Mouse (Mus musculus) olfactory bulb, adult 2 months (tissue): ENCODE results near the gene Cpm.

Experiments used
- CTCF ChIP-seq: fragments of 200-500 bp; IDR thresholded peaks from 2 replicates; pipeline ENCODE4 v1.5.1; 2012; ENCODE audit warnings: low read depth, mild to moderate bottlenecking, low read length, moderate library complexity; ENCODE audit not compliant: insufficient read depth
- POLR2A ChIP-seq: fragments of 200-500 bp; IDR thresholded peaks from 2 replicates; pipeline ENCODE4 v1.6.1; 2012; ENCODE audit warnings: mild to moderate bottlenecking, low read depth, low read length, moderate library complexity; ENCODE audit not compliant: insufficient read depth

- TF ChIP-seq POLR2A (no peak), CTCF (no peak)
Observed at GRCm38 (mm10) chr10:117623358-117623757, 5.9 kb upstream of the Cpm start.
